Mouse (Mus musculus): ENCODE data around the gene Atraid. TPM values are rescaled to one million over a fixed set of nuclear protein-coding genes. Genes with fewer than 3 reads are reported as not detected.
"Not testable (repeated sequence)": the region's sequence is repeated elsewhere in the genome, so short reads cannot be mapped to it uniquely, and the experiment has no call there.

The Atraid gene
- polyA plus RNA-seq, 1 experiment from 2014 or later: 165 TPM

DNA sequence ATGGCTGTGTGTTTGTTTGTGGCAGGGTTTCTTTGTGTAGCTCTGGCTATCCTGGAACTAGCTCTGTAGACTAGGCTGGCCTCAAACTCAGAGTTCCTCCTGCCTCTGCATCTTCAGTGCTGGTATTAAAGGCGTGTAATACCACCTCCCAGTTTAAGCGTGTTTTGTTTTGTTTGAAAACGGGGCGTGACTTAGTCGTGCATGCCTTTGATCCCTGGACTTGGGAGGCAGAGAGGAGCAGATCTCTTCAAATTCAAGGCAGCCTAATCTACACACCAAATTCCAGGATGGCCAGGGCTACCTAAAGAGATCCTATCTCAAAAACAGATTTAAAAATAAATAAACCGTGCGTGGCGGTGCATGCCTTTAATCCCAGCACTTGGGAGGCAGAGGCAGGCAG lies 16.6 kb upstream of the Atraid start:
- Histone ChIP-seq H3K4me2 (no peak overlapping the region), H3K27me3 (no peaks in the 10 kb centered on the region), H3K36me3 (peaks cover 12% of the 10 kb centered on the region), H3K4me1 (replicated peaks) (no peaks in the 10 kb centered on the region), H3K9ac (no peak overlapping the region), H3K27ac (no peak overlapping the region), H3K4me3 (no peak overlapping the region), H3K9me3 (no peaks in the 10 kb centered on the region)
- ATAC-seq (ENCODE audit: low FRiP score): no peak
- WGBS: 89% methylated on average over 8 of the region's 8 CpGs

- no peak overlapping the region for H3K9ac ChIP-seq
Measured at GRCm38 (mm10) chr5:31034669-31035068, 13.4 kb upstream of the Atraid start.

GRCm38 (mm10) chr5:31036556-31036955 lies 11.6 kb upstream of the Atraid start:
- 90% methylated on average over 11 of the region's 11 CpGs for WGBS
- H3K4me2 ChIP-seq; H3K9ac ChIP-seq; H3K27ac ChIP-seq; H3K4me1 ChIP-seq (replicated peaks); H3K9me3 ChIP-seq; H3K4me3 ChIP-seq; H3K27me3 ChIP-seq; ATAC-seq (ENCODE audit: low FRiP score): not testable (repeated sequence)
- H3K36me3 ChIP-seq: peaks cover 63% of the 10 kb centered on the region

More at GRCm38 (mm10) chr5:31034669-31035068, 13.4 kb upstream of the Atraid start:
- H3K27me3 ChIP-seq: no peaks in the 10 kb centered on the region
- peaks cover 44% of the 10 kb centered on the region for H3K36me3 ChIP-seq
- no peaks in the 10 kb centered on the region for H3K9me3 ChIP-seq
- WGBS: 90% methylated on average over 6 of the region's 6 CpGs
- H3K4me1 ChIP-seq (replicated peaks): no peaks in the 10 kb centered on the region
- no peak for ATAC-seq (ENCODE audit: low FRiP score)
- H3K27ac ChIP-seq: no peak overlapping the region
- H3K4me3 ChIP-seq: no peak overlapping the region
- H3K4me2 ChIP-seq: no peak overlapping the region

- WGBS: 92% methylated on average over 7 of the region's 7 CpGs
- Histone ChIP-seq H3K4me1 (replicated peaks) (no peaks in the 10 kb centered on the region), H3K4me3 (no peak overlapping the region), H3K9me3 (no peaks in the 10 kb centered on the region), H3K4me2 (no peak overlapping the region), H3K36me3 (peaks cover 80% of the 10 kb centered on the region), H3K27ac (no peak overlapping the region), H3K9ac (no peak overlapping the region), H3K27me3 (no peaks in the 10 kb centered on the region)
- no peak for ATAC-seq (ENCODE audit: low FRiP score)
Measured at GRCm38 (mm10) chr5:31038171-31038845, 9.8 kb upstream of the Atraid start.

DNA sequence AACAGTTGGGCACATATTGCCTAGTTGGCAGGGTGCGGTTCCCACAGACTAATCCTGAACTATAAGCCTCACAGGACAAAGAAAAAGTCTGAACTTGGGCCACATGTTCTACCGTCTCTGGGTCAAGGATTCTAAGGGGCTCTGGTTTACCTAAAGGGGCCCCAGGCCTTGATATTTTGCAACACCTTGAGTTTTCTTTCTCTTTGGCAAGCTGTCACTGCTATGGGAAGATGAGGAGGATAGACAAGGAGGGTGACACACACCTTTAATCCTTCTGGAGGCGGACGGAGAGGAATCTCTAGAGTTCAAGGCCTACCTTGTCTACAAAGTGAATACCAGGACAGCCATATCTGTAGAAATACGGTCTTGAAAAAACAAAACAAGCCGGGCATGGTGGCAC lies 1.7 kb upstream of the Atraid start:
- no peak overlapping the region for H3K9ac ChIP-seq
- peaks cover 36% of the 10 kb centered on the region for H3K36me3 ChIP-seq
- 96% methylated on average over 6 of the region's 6 CpGs for WGBS
- peaks cover 18% of the 10 kb centered on the region for H3K4me1 ChIP-seq (replicated peaks)
- no peak overlapping the region for H3K4me3 ChIP-seq
- H3K27me3 ChIP-seq: no peaks in the 10 kb centered on the region
- no peak overlapping the region for H3K4me2 ChIP-seq
- H3K27ac ChIP-seq: no peak overlapping the region
- ATAC-seq (ENCODE audit: low FRiP score): no peak
- H3K9me3 ChIP-seq: no peaks in the 10 kb centered on the region

GRCm38 (mm10) chr5:31047074-31047473 lies 1.0 kb upstream of the Atraid start:
- H3K36me3 ChIP-seq: peaks cover 29% of the 10 kb centered on the region
- ATAC-seq (ENCODE audit: low FRiP score): no peak
- peak overlapping the region; percentile 94 for H3K9ac ChIP-seq
- H3K27me3 ChIP-seq: no peaks in the 10 kb centered on the region
- H3K4me1 ChIP-seq (replicated peaks): peaks cover 18% of the 10 kb centered on the region
- 87% methylated on average over 5 of the region's 5 CpGs for WGBS
- no peaks in the 10 kb centered on the region for H3K9me3 ChIP-seq
- H3K4me2 ChIP-seq: peak overlapping the region; percentile 79
- no peak overlapping the region for H3K27ac ChIP-seq
- H3K4me3 ChIP-seq: peak overlapping the region; percentile 71

- Histone ChIP-seq H3K4me1 (replicated peaks) (peaks cover 22% of the 10 kb centered on the region), H3K9ac (peak within 1 kb of the TSS; percentile 94), H3K36me3 (peaks cover 16% of the 10 kb centered on the region), H3K9me3 (no peaks in the 10 kb centered on the region), H3K27me3 (no peaks in the 10 kb centered on the region), H3K4me2 (peak within 1 kb of the TSS; percentile 79), H3K4me3 (peak within 1 kb of the TSS; percentile 71), H3K27ac (peak within 1 kb of the TSS; percentile 95)
- under 1% methylated on average over 23 of the region's 23 CpGs for WGBS
- ATAC-seq (ENCODE audit: low FRiP score): peak; percentile 54
Measured at GRCm38 (mm10) chr5:31048763-31049641, 890 bp downstream of the Atraid start, which contains the start of gene Slc5a6. Gene Slc5a6, minus strand, starts transcription at chr5:31048924.

GRCm38 (mm10) chr5:31050427-31050826 lies 2.3 kb downstream of the Atraid start:
- H3K4me2 ChIP-seq: no peak overlapping the region
- no peaks in the 10 kb centered on the region for H3K27me3 ChIP-seq
- peaks cover 9% of the 10 kb centered on the region for H3K36me3 ChIP-seq
- H3K27ac ChIP-seq: no peak overlapping the region
- no peak overlapping the region for H3K9ac ChIP-seq
- H3K9me3 ChIP-seq: no peaks in the 10 kb centered on the region
- peaks cover 32% of the 10 kb centered on the region for H3K4me1 ChIP-seq (replicated peaks)
- no peak for ATAC-seq (ENCODE audit: low FRiP score)
- no peak overlapping the region for H3K4me3 ChIP-seq

DNA sequence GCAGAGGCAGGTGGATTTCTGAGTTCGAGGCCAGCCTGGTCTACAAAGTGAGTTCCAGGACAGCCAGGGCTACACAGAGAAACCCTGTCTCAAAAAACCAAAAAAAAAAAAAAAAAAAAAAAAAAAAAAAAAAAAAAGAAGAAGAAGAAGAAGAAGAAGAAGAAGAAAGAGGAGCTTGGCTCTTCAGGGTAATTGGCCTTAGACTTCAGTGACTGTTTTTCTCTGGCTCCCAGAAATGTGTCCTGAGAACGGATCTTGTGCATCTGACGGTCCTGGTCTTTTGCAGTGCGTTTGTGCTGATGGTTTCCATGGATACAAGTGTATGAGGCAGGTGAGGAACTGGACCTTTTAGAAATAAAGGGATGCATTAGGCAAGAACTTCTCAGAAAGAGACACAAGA lies 5.6 kb downstream of the Atraid start:
- Histone ChIP-seq H3K27ac (peak overlapping the region; percentile 83), H3K36me3 (peaks cover 20% of the 10 kb centered on the region), H3K4me2 (peak overlapping the region; percentile 94), H3K4me1 (replicated peaks) (peaks cover 31% of the 10 kb centered on the region), H3K4me3 (peak overlapping the region; percentile 67), H3K9ac (peak overlapping the region; percentile 83)
- ATAC-seq (ENCODE audit: low FRiP score); H3K9me3 ChIP-seq; H3K27me3 ChIP-seq: not testable (repeated sequence)
- WGBS: 54% methylated on average over 4 of the region's 4 CpGs

DNA sequence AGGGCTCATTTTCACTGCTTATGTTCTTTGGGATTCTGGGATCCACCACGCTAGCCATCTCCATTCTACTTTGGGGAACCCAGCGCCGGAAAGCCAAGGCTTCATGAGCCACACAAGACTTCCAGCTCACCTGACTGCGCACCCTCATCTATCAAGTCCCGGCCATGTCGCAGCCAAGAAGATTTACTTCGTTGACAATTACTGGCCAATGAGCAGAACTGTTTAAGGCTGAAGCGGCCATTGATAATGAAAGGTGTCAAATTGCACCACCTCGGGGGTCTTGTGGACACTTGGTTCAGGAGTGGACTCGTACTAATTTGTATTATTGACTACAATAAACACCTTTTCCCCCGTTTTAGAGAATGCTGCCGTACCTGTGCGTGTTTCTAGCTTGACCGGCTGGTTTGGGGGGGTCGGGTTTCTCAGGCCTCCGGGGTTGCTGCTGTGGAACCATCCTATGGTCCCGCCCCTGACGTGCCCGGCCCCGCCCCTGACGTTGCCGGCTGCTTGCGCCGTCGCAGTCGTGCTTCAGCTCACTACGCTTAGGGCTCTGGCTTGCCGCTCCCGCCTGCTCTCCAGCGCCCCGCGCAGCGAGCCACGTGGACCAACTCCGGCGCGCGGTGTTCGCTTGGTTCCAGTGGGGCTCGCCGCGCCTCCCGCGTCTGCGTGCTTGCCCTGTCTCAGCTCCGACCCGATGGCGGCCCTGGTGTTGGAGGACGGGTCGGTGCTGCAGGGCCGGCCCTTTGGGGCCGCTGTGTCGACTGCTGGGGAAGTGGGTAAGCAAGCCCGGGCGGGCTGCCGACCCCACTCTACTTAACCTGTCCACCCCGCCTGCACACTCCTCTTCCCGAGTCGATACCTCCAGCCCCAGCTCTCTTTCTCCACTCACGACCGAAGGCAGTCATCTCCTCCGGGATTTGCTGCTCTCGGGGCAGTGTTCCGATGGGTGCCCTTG lies 6.4 kb downstream of the Atraid start, which contains the start of gene Cad:
Cad (plus strand) TSS at position 520 of the 955 bp plus-strand sequence.
- Histone ChIP-seq H3K4me1 (replicated peaks) (peaks cover 27% of the 10 kb centered on the region), H3K9ac (peak within 1 kb of the TSS; percentile 83), H3K27ac (peak within 1 kb of the TSS; percentile 83), H3K9me3 (no peaks in the 10 kb centered on the region), H3K4me3 (peak within 1 kb of the TSS; percentile 67), H3K36me3 (peaks cover 28% of the 10 kb centered on the region), H3K27me3 (no peaks in the 10 kb centered on the region), H3K4me2 (peak within 1 kb of the TSS; percentile 94)
- under 1% methylated on average over 64 of the region's 64 CpGs for WGBS
- peak; percentile 98 for ATAC-seq (ENCODE audit: low FRiP score)

- ATAC-seq (ENCODE audit: low FRiP score): peak; percentile 6; the same call in 1 of the 2 replicates
- Histone ChIP-seq H3K4me1 (replicated peaks) (peaks cover 21% of the 10 kb centered on the region), H3K4me3 (peak overlapping the region; percentile 67), H3K27ac (0 out of 2 replicates have a peak overlapping the region, but pooled peaks have one; percentile 83), H3K36me3 (peaks cover 37% of the 10 kb centered on the region), H3K9ac (peak overlapping the region; percentile 83), H3K9me3 (no peaks in the 10 kb centered on the region), H3K4me2 (peak overlapping the region; percentile 94), H3K27me3 (no peaks in the 10 kb centered on the region)
- WGBS: 21% methylated on average over 19 of the region's 19 CpGs
Measured at GRCm38 (mm10) chr5:31055216-31056140, 7.4 kb downstream of the Atraid start.

All from hindbrain, embryonic 13.5 days (tissue).